Mouse (Mus musculus) midbrain, embryonic 11.5 days (tissue): ENCODE data around the gene Edaradd. TPM values are rescaled to one million over a fixed set of nuclear protein-coding genes. Genes with fewer than 3 reads are reported as not detected.
A peak's percentile ranks its signal among the peaks of the same experiment; 100 is the strongest.

Experiments
- ATAC-seq: fragments of 200-750 bp; cut with Nextera tagmentation; 2 replicates; pipeline ENCODE4 v1.8.0; 2017; ENCODE audit warnings: moderate TSS enrichment, moderate library complexity; ENCODE audit not compliant: low FRiP score
- DNase-seq: peaks from one replicate; pipeline ENCODE4 v3.0.0; 2015; ENCODE audit warnings: low spot score; ENCODE audit errors: missing footprints
- H3K27ac ChIP-seq: fragments of 300-500 bp; sonication (generic); 2 replicates; pipeline ENCODE4 v1.5.1; 2014; ENCODE audit warnings: low read depth, low read length
- H3K27me3 ChIP-seq: fragments of 300-500 bp; sonication (generic); 2 replicates; pipeline ENCODE4 v1.6.1; 2014; ENCODE audit warnings: mild to moderate bottlenecking, low read length, moderate library complexity, mixed read lengths; ENCODE audit not compliant: control insufficient read depth, insufficient read depth
- H3K36me3 ChIP-seq: fragments of 300-500 bp; sonication (generic); 2 replicates; pipeline ENCODE4 v1.6.1; 2014; ENCODE audit warnings: mild to moderate bottlenecking, low read length, moderate library complexity, mixed read lengths; ENCODE audit not compliant: control insufficient read depth, insufficient read depth
- H3K4me1 ChIP-seq: fragments of 300-500 bp; sonication (generic); 2 replicates; pipeline ENCODE4 v1.6.1; 2014; ENCODE audit warnings: low read length; ENCODE audit not compliant: control insufficient read depth, insufficient read depth
- H3K4me2 ChIP-seq: fragments of 300-500 bp; sonication (generic); 2 replicates; pipeline ENCODE4 v1.6.1; 2014; ENCODE audit warnings: mild to moderate bottlenecking, moderate library complexity
- H3K4me3 ChIP-seq: fragments of 300-500 bp; sonication (generic); 2 replicates; pipeline ENCODE4 v1.5.1; 2014; ENCODE audit warnings: low read depth, low read length
- H3K9ac ChIP-seq: fragments of 300-500 bp; sonication (generic); 2 replicates; pipeline ENCODE4 v1.6.1; 2014; ENCODE audit warnings: low read length
- H3K9me3 ChIP-seq: fragments of 300-500 bp; sonication (generic); 2 replicates; pipeline ENCODE4 v1.6.1; 2016; ENCODE audit warnings: low read length; ENCODE audit not compliant: control insufficient read depth
- WGBS: fragments of 180-500 bp; shearing (Covaris S2); extraction: QIAGEN DNeasy Blood & Tissue Kit; methylation state at CpG from one replicate; pipeline ENCODE4 v1.1.7; 2014; 5-methylcytosine and 5-hydroxymethylcytosine counted together
- polyA plus RNA-seq: library from polyadenylated mRNA; unstranded; fragments of >200 nt; fragmentation: Nextera tagmentation; extraction: Ambion mirVana; gene quantifications from 2 replicates; pipeline ENCODE4 v1.2.1, GENCODE M21; 2014

The Edaradd gene
- polyA plus RNA-seq, 1 experiment from 2014 or later = 3.2 TPM

DNA sequence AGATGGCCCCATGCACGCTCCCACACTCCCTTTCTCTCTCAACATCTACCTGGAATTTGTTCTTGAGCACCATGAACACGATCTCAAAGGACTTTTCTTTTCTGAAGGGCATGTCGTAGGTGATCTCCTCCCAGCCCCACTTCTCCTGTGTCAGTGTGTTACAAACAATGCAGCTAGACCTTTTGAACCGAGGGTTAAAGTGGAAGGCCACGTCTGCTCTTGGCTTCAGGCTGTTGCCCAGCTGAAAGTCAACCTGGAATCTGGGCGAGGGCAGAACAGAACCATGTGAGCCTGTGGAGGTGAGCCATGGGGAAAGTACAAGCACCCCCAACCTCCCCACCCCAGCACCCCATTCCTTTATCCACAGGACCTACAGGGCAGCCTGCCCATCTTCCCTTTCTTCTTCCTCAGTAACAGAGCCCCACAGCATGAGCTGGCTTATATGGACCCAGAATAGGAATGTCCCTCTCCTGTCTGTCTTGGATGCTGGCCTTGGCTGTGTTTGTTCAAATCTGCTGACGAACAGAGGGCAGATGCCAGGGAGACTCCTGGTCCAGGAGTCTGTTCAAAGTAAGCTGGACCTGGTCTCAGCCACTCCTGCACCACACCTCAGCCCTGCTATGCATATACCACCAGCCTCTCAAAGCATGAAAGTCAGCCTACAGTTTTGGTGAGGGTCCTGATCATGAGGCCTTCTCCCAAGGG lies 65.4 kb downstream of the Edaradd start:
- no peaks in the 10 kb centered on the region for H3K27me3 ChIP-seq
- H3K4me3 ChIP-seq = no peak overlapping the region
- DNase-seq (no peak), ATAC-seq (no peak)
- no peak overlapping the region for H3K9ac ChIP-seq
- WGBS = 77% methylated on average over 7 of the region's 7 CpGs
- no peaks in the 10 kb centered on the region for H3K9me3 ChIP-seq
- no peaks in the 10 kb centered on the region for H3K36me3 ChIP-seq
- H3K4me2 ChIP-seq = no peak overlapping the region
- H3K4me1 ChIP-seq = no peaks in the 10 kb centered on the region
- no peak overlapping the region for H3K27ac ChIP-seq

DNA sequence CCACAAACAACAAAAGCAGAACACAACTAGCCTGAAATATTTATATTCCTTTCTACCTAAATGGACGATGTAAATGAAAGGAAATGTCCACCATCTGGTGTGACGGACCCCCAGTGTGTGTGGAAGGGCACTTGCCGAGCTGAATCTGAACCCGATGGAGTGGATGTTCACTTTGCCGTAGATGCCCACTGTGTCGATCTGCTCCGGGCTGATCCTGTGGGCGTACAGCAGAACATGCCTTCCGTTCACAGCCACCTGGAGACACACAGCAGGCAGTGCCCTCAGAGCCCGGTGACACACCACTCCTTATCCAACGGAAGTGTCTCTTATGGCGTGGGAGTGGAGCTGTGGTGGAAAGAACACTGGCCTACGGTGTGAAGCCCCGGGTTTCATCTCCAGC lies 67.1 kb downstream of the Edaradd start:
- Histone ChIP-seq H3K9ac (no peak overlapping the region), H3K4me1 (no peaks in the 10 kb centered on the region), H3K27me3 (no peaks in the 10 kb centered on the region), H3K36me3 (no peaks in the 10 kb centered on the region), H3K27ac (no peak overlapping the region), H3K4me2 (no peak overlapping the region), H3K4me3 (no peak overlapping the region), H3K9me3 (no peaks in the 10 kb centered on the region)
- DNase-seq (no peak), ATAC-seq (no peak)
- WGBS = 92% methylated on average over 14 of the region's 14 CpGs

GRCm38 (mm10) chr13:12442008-12442587 lies 78.1 kb downstream of the Edaradd start:
- Histone ChIP-seq H3K4me1 (no peaks in the 10 kb centered on the region), H3K9me3 (no peaks in the 10 kb centered on the region), H3K36me3 (peaks cover 2% of the 10 kb centered on the region; the same call in 1 of the 2 replicates), H3K27ac (no peak overlapping the region), H3K4me3 (no peak overlapping the region), H3K9ac (no peak overlapping the region), H3K27me3 (no peaks in the 10 kb centered on the region), H3K4me2 (no peak overlapping the region)
- DNase-seq (peak; percentile 54), ATAC-seq (no peak)
- WGBS = 87% methylated on average over 2 of the region's 2 CpGs

DNA sequence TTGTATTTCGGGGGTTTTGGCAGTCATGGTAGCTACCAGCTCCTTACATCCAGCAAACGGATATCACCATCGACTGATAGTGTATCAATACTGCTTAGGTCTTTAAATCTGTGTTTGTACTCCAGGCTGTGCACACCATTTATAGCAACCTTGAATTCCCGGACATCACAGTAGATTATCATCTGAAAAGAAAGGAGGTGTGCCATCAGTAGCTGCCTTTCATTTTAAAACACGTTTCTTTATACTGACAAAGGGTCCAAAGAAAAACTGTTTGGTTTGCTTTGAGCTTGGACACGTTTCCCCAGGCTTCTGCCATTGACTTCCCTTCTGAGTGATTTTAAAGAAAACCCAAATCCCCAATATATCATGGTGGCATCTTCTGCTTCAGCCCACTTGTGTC lies 79.4 kb downstream of the Edaradd start:
- Histone ChIP-seq H3K4me2 (no peak overlapping the region), H3K9me3 (no peaks in the 10 kb centered on the region), H3K4me1 (no peaks in the 10 kb centered on the region), H3K27me3 (no peaks in the 10 kb centered on the region), H3K9ac (no peak overlapping the region), H3K4me3 (no peak overlapping the region), H3K27ac (no peak overlapping the region), H3K36me3 (peaks cover 4% of the 10 kb centered on the region; the same call in 1 of the 2 replicates)
- DNase-seq = no peak
- 85% methylated on average over 6 of the region's 6 CpGs for WGBS
- ATAC-seq = no peak

- H3K36me3 ChIP-seq = peaks cover 8% of the 10 kb centered on the region; the same call in 1 of the 2 replicates
Observed at GRCm38 (mm10) chr13:12439586-12439985, 80.7 kb downstream of the Edaradd start.

GRCm38 (mm10) chr13:12433843-12434242 lies 86.4 kb downstream of the Edaradd start:
- WGBS = 89% methylated on average over 5 of the region's 5 CpGs
- H3K9me3 ChIP-seq = no peaks in the 10 kb centered on the region
- H3K4me2 ChIP-seq = no peak overlapping the region
- H3K9ac ChIP-seq = no peak overlapping the region
- H3K36me3 ChIP-seq = peaks cover 25% of the 10 kb centered on the region
- no peak for ATAC-seq
- H3K27me3 ChIP-seq = no peaks in the 10 kb centered on the region
- H3K4me1 ChIP-seq = no peaks in the 10 kb centered on the region
- no peak overlapping the region for H3K27ac ChIP-seq
- H3K4me3 ChIP-seq = no peak overlapping the region
- no peak for DNase-seq

More at GRCm38 (mm10) chr13:12439586-12439985, 80.7 kb downstream of the Edaradd start:
- no peaks in the 10 kb centered on the region for H3K9me3 ChIP-seq
- H3K4me1 ChIP-seq = no peaks in the 10 kb centered on the region
- no peak overlapping the region for H3K27ac ChIP-seq
- no peak overlapping the region for H3K4me3 ChIP-seq
- no peaks in the 10 kb centered on the region for H3K27me3 ChIP-seq
- H3K9ac ChIP-seq = no peak overlapping the region
- no peak for DNase-seq
- WGBS = 92% methylated on average over 3 of the region's 3 CpGs
- no peak for ATAC-seq
- no peak overlapping the region for H3K4me2 ChIP-seq

- H3K27me3 ChIP-seq = no peaks in the 10 kb centered on the region
- H3K36me3 ChIP-seq = peaks cover 31% of the 10 kb centered on the region
- ATAC-seq (no peak), DNase-seq (no peak)
- H3K27ac ChIP-seq = no peak overlapping the region
- no peaks in the 10 kb centered on the region for H3K9me3 ChIP-seq
- WGBS = 95% methylated on average over 13 of the region's 13 CpGs
- no peak overlapping the region for H3K9ac ChIP-seq
- H3K4me1 ChIP-seq = no peaks in the 10 kb centered on the region
- no peak overlapping the region for H3K4me2 ChIP-seq
- H3K4me3 ChIP-seq = no peak overlapping the region
Observed at GRCm38 (mm10) chr13:12428556-12428955, 91.7 kb downstream of the Edaradd start.

Other genes starting within 250 kb of the Edaradd start
- gene Actn2, start 179.7 kb downstream of the Edaradd start, polyA plus RNA-seq = 0.19 and 0.61 TPM in 2 replicates
- 35.5 and 36.3 TPM in 2 replicates for gene Heatr1, start 125.4 kb downstream of the Edaradd start, polyA plus RNA-seq
- gene Lgals8, start 55.5 kb downstream of the Edaradd start, polyA plus RNA-seq = 10.5 and 13.8 TPM in 2 replicates
- 14.3 and 14.7 TPM in 2 replicates for gene Ero1lb, start 45.4 kb upstream of the Edaradd start, polyA plus RNA-seq